8 mouse cellular contexts compared by ENCODE assay signal in genomic region chr7:30143170-30143554, GRCm38 (mm10). TPM values are rescaled to one million over a fixed set of nuclear protein-coding genes. Genes with fewer than 3 reads are reported as not detected.
DNase-seq lines count a peak whose midpoint lies in the region; ATAC-seq and TF ChIP-seq lines count a peak whose summit lies in the region.

No protein-coding gene starts in this region.

- no peak for TF ChIP-seq CTCF in ES-Bruce4 (IDR thresholded peaks at IDR 0.05; ENCODE audit: low read depth, low read length)

- H3K4me1 ChIP-seq in heart, embryonic 13.5 days: no peaks in the 10 kb centered on the region
- H3K4me1 ChIP-seq in ES-Bruce4 (ENCODE audit: control insufficient read depth, insufficient read depth, low read length): peaks cover 1% of the 10 kb centered on the region
- H3K4me1 ChIP-seq in forebrain, embryonic 15.5 days: peaks cover 12% of the 10 kb centered on the region; the same call in 1 of the 2 replicates
- H3K4me1 ChIP-seq in liver, embryonic 15.5 days (replicated peaks): 0 out of 2 replicates have a peak, but pooled peaks cover 4% of the 10 kb centered on the region

- H3K4me2 ChIP-seq in heart, embryonic 13.5 days: peak overlapping the region; percentile 75
- peak overlapping the region; percentile 66 for H3K4me2 ChIP-seq in forebrain, embryonic 15.5 days (replicated peaks)
- H3K4me2 ChIP-seq in liver, embryonic 15.5 days: peak overlapping the region; percentile 60

- TF ChIP-seq EP300 in ES-Bruce4 (IDR thresholded peaks at IDR 0.05; ENCODE audit: insufficient read depth, low read depth, low read length): no peak

- no peak for TF ChIP-seq POLR2A in ES-Bruce4 (IDR thresholded peaks at IDR 0.05; ENCODE audit: insufficient read depth, low read length)

- no peaks in the 10 kb centered on the region for H3K27me3 ChIP-seq in heart, embryonic 13.5 days (replicated peaks)
- no peaks in the 10 kb centered on the region for H3K27me3 ChIP-seq in ES-Bruce4 (ENCODE audit: control insufficient read depth, insufficient read depth, low read length, poor library complexity, severe bottlenecking)
- no peaks in the 10 kb centered on the region for H3K27me3 ChIP-seq in forebrain, embryonic 15.5 days
- H3K27me3 ChIP-seq in liver, embryonic 15.5 days: peaks cover 8% of the 10 kb centered on the region; the same call in 1 of the 2 replicates

- H3K27ac ChIP-seq in heart, embryonic 13.5 days (replicated peaks): peak overlapping the region; percentile 29; the same call in 1 of the 2 replicates
- H3K27ac ChIP-seq in ES-Bruce4 (ENCODE audit: insufficient read depth, low read length): no peak overlapping the region
- H3K27ac ChIP-seq in forebrain, embryonic 15.5 days (replicated peaks): peak overlapping the region; percentile 85
- H3K27ac ChIP-seq in liver, embryonic 15.5 days (replicated peaks): no peak overlapping the region

- peak overlapping the region; percentile 71 for H3K4me3 ChIP-seq in heart, embryonic 13.5 days
- H3K4me3 ChIP-seq in ES-Bruce4 (ENCODE audit: low read depth, low read length): peak overlapping the region; percentile 74
- peak overlapping the region; percentile 63 for H3K4me3 ChIP-seq in forebrain, embryonic 15.5 days
- H3K4me3 ChIP-seq in liver, embryonic 15.5 days (replicated peaks): peak overlapping the region; percentile 53

- ATAC-seq in heart, embryonic 13.5 days (ENCODE audit: extremely low read depth, insufficient number of reproducible peaks, low FRiP score, low TSS enrichment): no peak
- ATAC-seq in forebrain, embryonic 15.5 days (replicated peaks): no peak; the same call in none of the 2 replicates
- ATAC-seq in liver, embryonic 15.5 days (ENCODE audit: insufficient read depth): no peak

- H3K9ac ChIP-seq in heart, embryonic 13.5 days: peak overlapping the region; percentile 89
- H3K9ac ChIP-seq in ES-Bruce4 (ENCODE audit: low read depth, poor library complexity, severe bottlenecking): peak overlapping the region; percentile 69
- H3K9ac ChIP-seq in forebrain, embryonic 15.5 days (replicated peaks): peak overlapping the region; percentile 65
- H3K9ac ChIP-seq in liver, embryonic 15.5 days: peak overlapping the region; percentile 15; the same call in 1 of the 2 replicates

- peaks cover 14% of the 10 kb centered on the region; the same call in 1 of the 2 replicates for H3K9me3 ChIP-seq in heart, embryonic 13.5 days
- H3K9me3 ChIP-seq in ES-Bruce4 (replicated peaks; ENCODE audit: control insufficient read depth, insufficient read depth, low read length, poor library complexity, severe bottlenecking): no peaks in the 10 kb centered on the region
- peaks cover 2% of the 10 kb centered on the region for H3K9me3 ChIP-seq in forebrain, embryonic 15.5 days
- no peaks in the 10 kb centered on the region for H3K9me3 ChIP-seq in liver, embryonic 15.5 days (replicated peaks)

- no peak for DNase-seq in heart, postnatal 10 days
- no peak for DNase-seq in c-Kit-positive CD71-positive TER-119-positive erythroid progenitor cells, embryonic 14.5 days (ENCODE audit: low spot score)
- no peak for DNase-seq in spleen, postnatal 10 days (ENCODE audit: low spot score in 2 of 2)
- DNase-seq in thymus, postnatal 14 days: no peak

- intact Hi-C loops in heart, postnatal 10 days (cut with DNase I): no loop called here

- H3K36me3 ChIP-seq in heart, embryonic 13.5 days: peaks cover 58% of the 10 kb centered on the region
- H3K36me3 ChIP-seq in ES-Bruce4 (ENCODE audit: control insufficient read depth, insufficient read depth, low read length, poor library complexity, severe bottlenecking): no peaks in the 10 kb centered on the region
- H3K36me3 ChIP-seq in forebrain, embryonic 15.5 days: peaks cover 14% of the 10 kb centered on the region; the same call in 1 of the 2 replicates
- H3K36me3 ChIP-seq in liver, embryonic 15.5 days (replicated peaks): no peaks in the 10 kb centered on the region

- 17% methylated on average over 8 of the region's 8 CpGs for WGBS in heart, embryonic 13.5 days
- 19% methylated on average over 8 of the region's 8 CpGs for WGBS in forebrain, embryonic 15.5 days
- WGBS in liver, embryonic 15.5 days (ENCODE audit: insufficient replicate concordance): 14% methylated on average over 8 of the region's 8 CpGs

RNA-seq across cellular contexts. Expression of gene Zfp382, which starts 21.4 kb away (rescaled TPM):
- 9.6 and 10.0 TPM in 2 replicates for polyA plus RNA-seq in heart, embryonic 13.5 days (2015; fragmentation: Nextera tagmentation; extraction: Ambion mirVana)
- 1 to 10 TPM; 4.5 to 6.5 TPM for total RNA-seq in heart, postnatal 10 days (2021)
- 6.1 and 9.0 TPM in 2 replicates for polyA plus RNA-seq in ES-Bruce4 (2011; ENCODE audit: insufficient read depth, insufficient read length, low read depth, missing spikeins)
- 24.9 and 25.5 TPM in 2 replicates for polyA plus RNA-seq in forebrain, embryonic 15.5 days (2015; fragmentation: Nextera tagmentation; extraction: Ambion mirVana)
- 1.4 and 1.6 TPM in 2 replicates for polyA plus RNA-seq in liver, embryonic 15.5 days (2015; fragmentation: Nextera tagmentation; extraction: Ambion mirVana)

RNA-seq across cellular contexts. Expression of gene Zfp146, which starts 26.4 kb away (rescaled TPM):
- polyA plus RNA-seq in heart, embryonic 13.5 days (2015; fragmentation: Nextera tagmentation; extraction: Ambion mirVana): 8.6 and 9.5 TPM in 2 replicates
- total RNA-seq in heart, postnatal 10 days (2021): 10 to 100 TPM; 39.0 to 42.5 TPM
- polyA plus RNA-seq in ES-Bruce4 (2011; ENCODE audit: insufficient read depth, insufficient read length, low read depth, missing spikeins): 44.4 and 46.2 TPM in 2 replicates
- polyA plus RNA-seq in forebrain, embryonic 15.5 days (2015; fragmentation: Nextera tagmentation; extraction: Ambion mirVana): 16.1 and 18.4 TPM in 2 replicates
- polyA plus RNA-seq in liver, embryonic 15.5 days (2015; fragmentation: Nextera tagmentation; extraction: Ambion mirVana): 4.2 and 4.5 TPM in 2 replicates

RNA-seq across cellular contexts. Expression of gene Cox7a1, which starts 40.8 kb away (rescaled TPM):
- polyA plus RNA-seq in heart, embryonic 13.5 days (2015; fragmentation: Nextera tagmentation; extraction: Ambion mirVana): 330 and 354 TPM in 2 replicates
- 1,000 to 10,000 TPM; 1,192 to 1,277 TPM for total RNA-seq in heart, postnatal 10 days (2021)
- 21.7 and 21.8 TPM in 2 replicates for polyA plus RNA-seq in ES-Bruce4 (2011; ENCODE audit: insufficient read depth, insufficient read length, low read depth, missing spikeins)
- 3.3 and 4.2 TPM in 2 replicates for polyA plus RNA-seq in forebrain, embryonic 15.5 days (2015; fragmentation: Nextera tagmentation; extraction: Ambion mirVana)
- polyA plus RNA-seq in liver, embryonic 15.5 days (2015; fragmentation: Nextera tagmentation; extraction: Ambion mirVana): 5.6 and 7.7 TPM in 2 replicates

RNA-seq across cellular contexts. Expression of gene Zfp260, which starts 48.6 kb away (rescaled TPM):
- polyA plus RNA-seq in heart, embryonic 13.5 days (2015; fragmentation: Nextera tagmentation; extraction: Ambion mirVana): 70.2 and 76.4 TPM in 2 replicates
- total RNA-seq in heart, postnatal 10 days (2021): 10 to 100 TPM; 44.8 to 53.3 TPM
- 60.8 and 63.8 TPM in 2 replicates for polyA plus RNA-seq in ES-Bruce4 (2011; ENCODE audit: insufficient read depth, insufficient read length, low read depth, missing spikeins)
- polyA plus RNA-seq in forebrain, embryonic 15.5 days (2015; fragmentation: Nextera tagmentation; extraction: Ambion mirVana): 112 and 122 TPM in 2 replicates
- polyA plus RNA-seq in liver, embryonic 15.5 days (2015; fragmentation: Nextera tagmentation; extraction: Ambion mirVana): 12.2 and 13.4 TPM in 2 replicates

RNA-seq across cellular contexts. Expression of gene Zfp566, which starts 52.8 kb away (rescaled TPM):
- polyA plus RNA-seq in heart, embryonic 13.5 days (2015; fragmentation: Nextera tagmentation; extraction: Ambion mirVana): 4.7 and 6.0 TPM in 2 replicates
- total RNA-seq in heart, postnatal 10 days (2021): 1 to 10 TPM; 1.3 to 2.3 TPM
- 12.0 and 13.7 TPM in 2 replicates for polyA plus RNA-seq in ES-Bruce4 (2011; ENCODE audit: insufficient read depth, insufficient read length, low read depth, missing spikeins)
- polyA plus RNA-seq in forebrain, embryonic 15.5 days (2015; fragmentation: Nextera tagmentation; extraction: Ambion mirVana): 21.0 and 22.5 TPM in 2 replicates
- 1.4 and 1.9 TPM in 2 replicates for polyA plus RNA-seq in liver, embryonic 15.5 days (2015; fragmentation: Nextera tagmentation; extraction: Ambion mirVana)

Comparison
In these comparisons a context has a peak if more than half of its experiments do, and no peak if none do; other contexts are left out.
1. H3K27ac ChIP-seq: peak in heart, embryonic 13.5 days (single experiment) and forebrain, embryonic 15.5 days (single experiment); none in ES-Bruce4 (single experiment) and liver, embryonic 15.5 days (single experiment).
2. H3K9ac ChIP-seq: peak in every context shown above with its lines; median percentile 89 in heart, embryonic 13.5 days; 69 in ES-Bruce4; 65 in forebrain, embryonic 15.5 days; 15 in liver, embryonic 15.5 days.
3. RNA of gene Cox7a1, which starts 40.8 kb away (polyA plus RNA-seq): 330 to 354 TPM in heart, embryonic 13.5 days; 21.7 to 21.8 TPM in ES-Bruce4, 5.6 to 7.7 TPM in liver, embryonic 15.5 days and 3.3 to 4.2 TPM in forebrain, embryonic 15.5 days; every median in the first group is over 10 times any median in the second.
4. Peak in every context shown above with its lines, with median percentiles within 50 percentile points of each other: H3K4me2 ChIP-seq and H3K4me3 ChIP-seq.